Mouse (Mus musculus) midbrain, embryonic 12.5 days (tissue): Measurements from ENCODE around the gene Acat2. TPM values are rescaled to one million over a fixed set of nuclear protein-coding genes. Genes with fewer than 3 reads are reported as not detected.
"Not testable (repeated sequence)": the region's sequence is repeated elsewhere in the genome, so short reads cannot be mapped to it uniquely, and the experiment has no call there.

Experiments
- ATAC-seq: fragments of 200-750 bp; cut with Nextera tagmentation; 2 replicates; pipeline ENCODE4 v1.8.0; 2017; ENCODE audit warnings: low read depth, moderate TSS enrichment, moderate library complexity; ENCODE audit not compliant: low FRiP score
- H3K27ac ChIP-seq: fragments of 300-500 bp; sonication (generic); replicated peaks from 2 replicates; pipeline ENCODE4 v1.5.1; 2016; ENCODE audit warnings: mild to moderate bottlenecking
- H3K27me3 ChIP-seq: fragments of 300-500 bp; sonication (generic); 2 replicates; pipeline ENCODE4 v1.6.1; 2016; ENCODE audit warnings: mild to moderate bottlenecking
- H3K36me3 ChIP-seq: fragments of 300-500 bp; sonication (generic); 2 replicates; pipeline ENCODE4 v1.6.1; 2016
- H3K4me1 ChIP-seq: fragments of 300-500 bp; sonication (generic); 2 replicates; pipeline ENCODE4 v1.6.1; 2016
- H3K4me2 ChIP-seq: fragments of 300-500 bp; sonication (generic); replicated peaks from 2 replicates; pipeline ENCODE4 v1.6.1; 2016; ENCODE audit warnings: mild to moderate bottlenecking, moderate library complexity
- H3K4me3 ChIP-seq: fragments of 300-500 bp; sonication (generic); 2 replicates; pipeline ENCODE4 v1.5.1; 2016; ENCODE audit warnings: mild to moderate bottlenecking
- H3K9ac ChIP-seq: fragments of 300-500 bp; sonication (generic); replicated peaks from 2 replicates; pipeline ENCODE4 v1.6.1; 2016; ENCODE audit warnings: mild to moderate bottlenecking, moderate library complexity
- H3K9me3 ChIP-seq: fragments of 300-500 bp; sonication (generic); 2 replicates; pipeline ENCODE4 v1.6.1; 2016; ENCODE audit warnings: mild to moderate bottlenecking
- WGBS: fragments of 180-500 bp; shearing (Covaris S2); methylation state at CpG from one replicate; pipeline ENCODE4 v1.1.7; 2016; 5-methylcytosine and 5-hydroxymethylcytosine counted together
- polyA plus RNA-seq: library from polyadenylated mRNA; unstranded; fragments of >200 nt; fragmentation: Nextera tagmentation; extraction: Ambion mirVana; gene quantifications from 2 replicates; pipeline ENCODE4 v1.2.1, GENCODE M21; 2016

Acat2 gene
- polyA plus RNA-seq, 1 experiment from 2014 or later = 402 TPM

- no peak for ATAC-seq
- Histone ChIP-seq H3K27me3 (no peaks in the 10 kb centered on the region), H3K9ac (no peak overlapping the region), H3K4me2 (no peak overlapping the region), H3K9me3 (no peaks in the 10 kb centered on the region), H3K27ac (no peak overlapping the region), H3K36me3 (peaks cover 27% of the 10 kb centered on the region), H3K4me3 (no peak overlapping the region), H3K4me1 (peaks cover 11% of the 10 kb centered on the region)
- 93% methylated on average over 6 of the region's 6 CpGs for WGBS
Observed at GRCm38 (mm10) chr17:12902291-12902690, 58.3 kb downstream of the Acat2 start.

GRCm38 (mm10) chr17:12898607-12899006 is 61.9 kb downstream of the Acat2 start:
- H3K4me3 ChIP-seq, H3K9me3 ChIP-seq, ATAC-seq, H3K4me1 ChIP-seq, H3K27me3 ChIP-seq, H3K9ac ChIP-seq, H3K4me2 ChIP-seq, H3K27ac ChIP-seq: not testable (repeated sequence)
- WGBS = 33% methylated on average over 2 of the region's 2 CpGs
- H3K36me3 ChIP-seq = peaks cover 18% of the 10 kb centered on the region; the same call in 1 of the 2 replicates

DNA sequence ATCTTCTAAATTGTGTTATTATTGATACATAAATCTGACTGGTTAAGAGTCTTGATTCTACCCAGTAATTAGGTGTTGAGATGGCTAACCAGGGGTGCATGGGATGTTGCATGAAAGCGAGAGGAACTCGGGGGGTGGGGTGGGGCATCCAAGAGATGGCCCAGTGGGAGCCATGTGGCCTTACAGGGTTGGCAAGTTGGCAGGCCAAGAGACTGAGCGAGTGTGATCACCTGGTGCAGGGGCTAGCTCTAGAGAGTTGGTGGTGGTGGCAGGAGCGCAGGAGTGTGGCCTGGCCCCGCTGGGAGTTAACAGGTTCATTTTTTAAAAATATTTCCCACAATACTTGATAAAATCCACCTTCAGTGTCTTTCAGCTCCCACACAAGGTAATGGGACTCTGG is 62.9 kb downstream of the Acat2 start:
- peaks cover 18% of the 10 kb centered on the region; the same call in 1 of the 2 replicates for H3K36me3 ChIP-seq
- H3K9me3 ChIP-seq = no peaks in the 10 kb centered on the region
- no peak overlapping the region for H3K4me2 ChIP-seq
- H3K27me3 ChIP-seq = no peaks in the 10 kb centered on the region
- no peak overlapping the region for H3K27ac ChIP-seq
- no peak for ATAC-seq
- WGBS = 83% methylated on average over 5 of the region's 5 CpGs
- H3K9ac ChIP-seq = no peak overlapping the region
- no peak overlapping the region for H3K4me3 ChIP-seq
- no peaks in the 10 kb centered on the region for H3K4me1 ChIP-seq

Other genes with a start within 250 kb of the Acat2 start
- 20.4 and 20.7 TPM in 2 replicates for gene Igf2r, start 191.1 kb downstream of the Acat2 start, polyA plus RNA-seq
- gene Mas1, start 92.6 kb downstream of the Acat2 start, polyA plus RNA-seq = 0.20 and 0.55 TPM in 2 replicates
- not detected in 2 replicates for gene Mrgprh, start 84.7 kb downstream of the Acat2 start, polyA plus RNA-seq
- 1.2 and 1.8 TPM in 2 replicates for gene Pnldc1, start 50.5 kb downstream of the Acat2 start, polyA plus RNA-seq
- gene Tcp1, start 45.0 kb downstream of the Acat2 start, polyA plus RNA-seq = 455 and 463 TPM in 2 replicates
- gene Mrpl18, start 44.4 kb downstream of the Acat2 start, polyA plus RNA-seq = 154 and 158 TPM in 2 replicates
- 1.3 and 1.4 TPM in 2 replicates for gene Acat3, start 20.1 kb downstream of the Acat2 start, polyA plus RNA-seq
- gene Wtap, start 33.4 kb upstream of the Acat2 start, polyA plus RNA-seq = 118 and 132 TPM in 2 replicates
- 98.8 and 110 TPM in 2 replicates for gene Sod2, start 46.1 kb upstream of the Acat2 start, polyA plus RNA-seq
- not detected in 2 replicates for gene Gpr31b, start 91.5 kb upstream of the Acat2 start, polyA plus RNA-seq
- not detected in 2 replicates for gene Tcp10b, start 100.4 kb upstream of the Acat2 start, polyA plus RNA-seq
- gene Unc93a, start 171.1 kb upstream of the Acat2 start, polyA plus RNA-seq = not detected in 2 replicates